Comparison of ENCODE assay signal across 14 mouse cellular contexts in the genomic region with DNA sequence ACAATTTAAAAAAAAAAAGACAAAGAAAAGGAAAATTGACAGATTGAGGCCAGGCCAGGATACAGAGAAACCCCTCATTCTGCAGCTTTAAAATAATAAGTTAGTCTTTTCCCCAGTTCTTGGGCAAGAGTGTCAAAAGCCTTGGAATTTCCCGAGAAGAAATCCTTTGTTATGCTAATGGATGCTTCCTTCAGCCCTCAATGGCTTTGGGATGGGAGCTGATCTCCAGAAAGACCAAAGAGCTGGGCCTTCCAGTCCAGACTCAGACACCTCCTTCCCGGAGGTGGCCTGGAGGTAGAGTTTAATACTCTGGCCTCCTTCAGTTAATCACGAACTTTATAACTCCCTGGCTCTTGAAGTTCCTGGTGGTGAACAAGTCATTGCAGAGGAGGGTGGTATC. TPM values are rescaled to one million over a fixed set of nuclear protein-coding genes. Genes with fewer than 3 reads are reported as not detected.
DNase-seq lines count a peak whose midpoint lies in the region; ATAC-seq and TF ChIP-seq lines count a peak whose summit lies in the region.
"Had no signal": no experiment of that assay in that cellular context is flagged by ENCODE, and none has a peak within 500 bp of the region (broad histone marks: within the 10 kb centered on the region; RNA-seq: fewer than 3 reads in every experiment).

No protein-coding gene starts in this region.

- H3K27me3 ChIP-seq in forebrain, embryonic 10.5 days (ENCODE audit: poor library complexity, severe bottlenecking), result 0 out of 2 replicates have a peak, but pooled peaks cover 6% of the 10 kb centered on the region
- H3K27me3 ChIP-seq in forebrain, embryonic 11.5 days (ENCODE audit: control insufficient read depth, insufficient read depth, low read length), result no peaks in the 10 kb centered on the region
- H3K27me3 ChIP-seq in midbrain, embryonic 11.5 days (ENCODE audit: control insufficient read depth, insufficient read depth, low read length), result no peaks in the 10 kb centered on the region
- H3K27me3 ChIP-seq: limb, embryonic 12.5 days had no signal

- no peak overlapping the region for H3K4me2 ChIP-seq in forebrain, embryonic 11.5 days (ENCODE audit: low read depth, low read length, severe bottlenecking)
- H3K4me2 ChIP-seq in midbrain, embryonic 11.5 days, result no peak overlapping the region
- H3K4me2 ChIP-seq: limb, embryonic 12.5 days had no signal

- no peak for DNase-seq in forebrain, embryonic 10.5 days (ENCODE audit: extremely low spot score, low spot score)
- DNase-seq in forebrain, embryonic 11.5 days (ENCODE audit: low spot score), result no peak
- DNase-seq in left cerebral cortex, adult 2 months (ENCODE audit: extremely low spot score in 1 of 2, low spot score in 2 of 2), result no peak
- no peak for DNase-seq in left cerebral cortex, adult 11 months (ENCODE audit: low spot score)
- peak; percentile 89 for DNase-seq in midbrain, embryonic 11.5 days (ENCODE audit: low spot score, missing footprints)
- DNase-seq in heart, adult 8-10 months (ENCODE audit: low spot score), result no peak
- DNase-seq: thymus, postnatal 36 days had no signal

- peaks cover 40% of the 10 kb centered on the region for H3K4me1 ChIP-seq in forebrain, embryonic 10.5 days
- peaks cover 13% of the 10 kb centered on the region for H3K4me1 ChIP-seq in forebrain, embryonic 11.5 days (replicated peaks; ENCODE audit: control insufficient read depth, insufficient read depth, low read length)
- peaks cover 17% of the 10 kb centered on the region for H3K4me1 ChIP-seq in brown adipose tissue, adult 24 weeks (ENCODE audit: control insufficient read depth, insufficient read depth, insufficient read length, low read length)
- peaks cover 20% of the 10 kb centered on the region for H3K4me1 ChIP-seq in midbrain, embryonic 11.5 days (ENCODE audit: control insufficient read depth, insufficient read depth, low read length)

- peaks cover 5% of the 10 kb centered on the region; the same call in 1 of the 2 replicates for H3K9me3 ChIP-seq in forebrain, embryonic 10.5 days
- H3K9me3 ChIP-seq in forebrain, embryonic 11.5 days (ENCODE audit: control insufficient read depth, low read length), result no peaks in the 10 kb centered on the region
- no peaks in the 10 kb centered on the region for H3K9me3 ChIP-seq in midbrain, embryonic 11.5 days (ENCODE audit: control insufficient read depth, low read length)
- H3K9me3 ChIP-seq: limb, embryonic 12.5 days had no signal

- 14% methylated on average over 3 of the region's 3 CpGs for WGBS in forebrain, embryonic 10.5 days
- whole genome bisulfite sequencing in forebrain, embryonic 11.5 days, result 4% methylated on average over 3 of the region's 3 CpGs
- WGBS in midbrain, embryonic 11.5 days, result 6% methylated on average over 3 of the region's 3 CpGs

- H3K36me3 ChIP-seq in forebrain, embryonic 10.5 days (replicated peaks), result no peaks in the 10 kb centered on the region
- no peaks in the 10 kb centered on the region for H3K36me3 ChIP-seq in forebrain, embryonic 11.5 days (ENCODE audit: control insufficient read depth, insufficient read depth, low read length)
- no peaks in the 10 kb centered on the region for H3K36me3 ChIP-seq in midbrain, embryonic 11.5 days (ENCODE audit: control insufficient read depth, insufficient read depth, low read length)
- H3K36me3 ChIP-seq: limb, embryonic 12.5 days had no signal

- no peak for TF ChIP-seq CTCF in left cerebral cortex, adult 2 months (IDR thresholded peaks at IDR 0.05)

- no peak overlapping the region; the same call in 1 of the 2 replicates for H3K9ac ChIP-seq in forebrain, embryonic 11.5 days (ENCODE audit: low read length)
- H3K9ac ChIP-seq in midbrain, embryonic 11.5 days (ENCODE audit: low read length), result no peak overlapping the region
- H3K9ac ChIP-seq: limb, embryonic 12.5 days had no signal

- peak overlapping the region; percentile 8; the same call in 1 of the 2 replicates for H3K27ac ChIP-seq in forebrain, embryonic 10.5 days
- H3K27ac ChIP-seq in forebrain, embryonic 11.5 days (ENCODE audit: low read depth, low read length), result no peak overlapping the region
- H3K27ac ChIP-seq in left cerebral cortex, adult 2 months, result 0 out of 2 replicates have a peak overlapping the region, but pooled peaks have one; percentile 6
- H3K27ac ChIP-seq in brown adipose tissue, adult 24 weeks (replicated peaks; ENCODE audit: low read depth, low read length), result peak overlapping the region; percentile 15; the same call in 1 of the 2 replicates
- no peak overlapping the region for H3K27ac ChIP-seq in midbrain, embryonic 11.5 days (ENCODE audit: low read depth, low read length)
- H3K27ac ChIP-seq: kidney, postnatal 0 days; limb, embryonic 12.5 days had no signal

- intact Hi-C loops in left cerebral cortex, adult 2 months (cut with DNase I), result no loop called here

- no peak for ATAC-seq in forebrain, embryonic 11.5 days (replicated peaks; ENCODE audit: low FRiP score)
- ATAC-seq in midbrain, embryonic 11.5 days (ENCODE audit: low FRiP score), result no peak
- ATAC-seq in megakaryocyte progenitor cell, adult 5-6 weeks (replicated peaks; ENCODE audit: poor library complexity), result no peak

- H3K4me3 ChIP-seq in forebrain, embryonic 10.5 days, result no peak overlapping the region
- no peak overlapping the region for H3K4me3 ChIP-seq in forebrain, embryonic 11.5 days (ENCODE audit: low read depth, low read length)
- H3K4me3 ChIP-seq in left cerebral cortex, adult 2 months, result no peak overlapping the region
- H3K4me3 ChIP-seq in brown adipose tissue, adult 24 weeks (ENCODE audit: insufficient read depth, low read depth, low read length), result no peak overlapping the region
- no peak overlapping the region for H3K4me3 ChIP-seq in midbrain, embryonic 11.5 days (ENCODE audit: low read depth, low read length)
- H3K4me3 ChIP-seq: limb, embryonic 12.5 days had no signal

RNA-seq across cellular contexts. Expression of a gene that starts 36.8 kb away (rescaled TPM):
- polyA plus RNA-seq in forebrain, embryonic 10.5 days (2016; fragmentation: Nextera tagmentation; extraction: Ambion mirVana), result not detected in 2 replicates
- not detected in 2 replicates for polyA plus RNA-seq in forebrain, embryonic 11.5 days (2014; fragmentation: Nextera tagmentation; extraction: Ambion mirVana)
- not detected for total RNA-seq in left cerebral cortex, adult 2 months (2021)
- not detected in 2 replicates for polyA plus RNA-seq in brown adipose tissue, adult 24 weeks (2012; ENCODE audit: insufficient read depth, insufficient read length, missing spikeins)
- polyA plus RNA-seq in midbrain, embryonic 11.5 days (2014; fragmentation: Nextera tagmentation; extraction: Ambion mirVana), result not detected in 2 replicates
- not detected in 2 replicates for total RNA-seq in megakaryocyte progenitor cell, adult 5-6 weeks (2015)
- not detected in 2 replicates for total RNA-seq in megakaryocyte progenitor cell, adult 5-6 weeks (2017)
- not detected for total RNA-seq in heart, adult 8-10 months (2022)
- total RNA-seq: layer of hippocampus, postnatal 14 days; MEL had no signal
- polyA plus RNA-seq: kidney, postnatal 0 days; limb, embryonic 12.5 days; lung, postnatal 0 days had no signal

RNA-seq across cellular contexts. Expression of a gene that starts 44.7 kb away (rescaled TPM):
- polyA plus RNA-seq in forebrain, embryonic 10.5 days (2016; fragmentation: Nextera tagmentation; extraction: Ambion mirVana), result 15.2 and 15.8 TPM in 2 replicates
- 14.9 and 15.7 TPM in 2 replicates for polyA plus RNA-seq in forebrain, embryonic 11.5 days (2014; fragmentation: Nextera tagmentation; extraction: Ambion mirVana)
- 1 to 10 TPM; 6.5 TPM for total RNA-seq in left cerebral cortex, adult 2 months (2021)
- polyA plus RNA-seq in brown adipose tissue, adult 24 weeks (2012; ENCODE audit: insufficient read depth, insufficient read length, missing spikeins), result 2.2 and 2.9 TPM in 2 replicates
- polyA plus RNA-seq in midbrain, embryonic 11.5 days (2014; fragmentation: Nextera tagmentation; extraction: Ambion mirVana), result 12.2 and 12.5 TPM in 2 replicates
- total RNA-seq in megakaryocyte progenitor cell, adult 5-6 weeks (2015), result 3.1 TPM in 2 replicates
- 0.62 and 2.7 TPM in 2 replicates for total RNA-seq in megakaryocyte progenitor cell, adult 5-6 weeks (2017)
- total RNA-seq in heart, adult 8-10 months (2022), result 1 to 10 TPM; 2.9 to 4.6 (median 3.8) TPM

Comparison
In these comparisons a context has a peak if more than half of its experiments do, and no peak if none do; other contexts are left out.
1. H3K27ac ChIP-seq: peak in forebrain, embryonic 10.5 days (single experiment), left cerebral cortex, adult 2 months (single experiment) and brown adipose tissue, adult 24 weeks (single experiment); none in forebrain, embryonic 11.5 days (single experiment) and midbrain, embryonic 11.5 days (single experiment).